Mouse (Mus musculus): Measurements from ENCODE around the gene Map3k13. TPM values are rescaled to one million over a fixed set of nuclear protein-coding genes. Genes with fewer than 3 reads are reported as not detected.
"Not testable (repeated sequence)": the region's sequence is repeated elsewhere in the genome, so short reads cannot be mapped to it uniquely, and the experiment has no call there.

Map3k13 gene
- total RNA-seq, 4 experiments from 2014 or later = 1.2 to 1.9 (median 1.4) TPM

DNA sequence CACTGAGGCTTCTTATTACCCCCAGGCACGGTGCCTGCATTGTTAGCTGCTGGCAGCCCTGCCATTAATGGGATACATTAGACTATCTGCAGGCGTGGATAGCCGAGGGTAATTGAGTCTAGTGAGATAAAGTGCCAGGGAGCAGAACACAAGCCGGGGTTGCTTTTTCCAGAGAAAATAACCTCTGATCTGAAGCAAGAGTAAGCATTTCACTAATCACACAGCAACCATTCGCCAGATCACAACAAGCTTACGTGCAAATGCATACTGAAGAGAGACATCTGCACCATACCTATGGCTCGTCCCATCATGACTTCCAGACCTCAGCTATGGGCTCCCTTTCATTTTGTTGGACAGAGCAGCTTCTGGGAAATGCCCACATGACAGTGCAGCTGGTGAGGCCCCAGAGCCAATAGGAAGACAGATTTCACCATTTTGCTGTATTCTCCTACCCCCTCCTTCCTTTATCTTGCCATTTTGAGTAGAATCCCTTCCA, 59.3 kb downstream of the Map3k13 start:
- DNase-seq = no peak

DNA sequence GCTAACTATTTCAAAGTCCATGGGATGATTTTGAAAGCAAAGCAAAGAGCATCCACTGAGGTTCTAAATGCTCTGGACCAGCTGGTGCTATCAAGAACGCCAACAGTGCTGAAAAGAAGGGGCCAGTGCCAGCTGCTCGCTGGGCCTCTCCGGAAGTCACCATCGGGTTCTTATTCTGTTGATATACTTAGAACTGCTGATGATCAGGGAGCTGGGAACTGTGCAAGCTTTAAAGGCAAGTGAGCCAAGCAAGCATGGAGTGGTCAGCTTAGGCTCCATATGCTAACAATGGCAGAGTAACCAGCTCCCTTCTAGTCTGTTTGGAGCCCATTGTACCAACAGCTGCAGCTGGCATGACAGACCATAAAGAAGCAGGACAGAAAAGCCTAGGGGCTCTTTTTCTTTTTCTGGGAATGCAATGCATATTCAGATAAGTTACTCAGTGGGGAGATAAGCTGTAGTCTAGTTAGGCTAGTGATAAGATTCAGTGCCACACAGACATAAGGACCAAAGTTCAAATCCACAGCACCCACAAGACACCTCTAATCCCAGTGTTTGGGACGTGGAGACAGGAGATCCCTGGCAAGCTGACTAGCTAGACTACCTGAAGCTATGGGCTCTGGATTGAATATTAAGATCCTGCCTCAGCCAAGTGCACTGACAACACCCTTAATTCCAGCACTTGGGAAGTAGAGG, 60.6 kb downstream of the Map3k13 start:
- no peak for DNase-seq

DNA sequence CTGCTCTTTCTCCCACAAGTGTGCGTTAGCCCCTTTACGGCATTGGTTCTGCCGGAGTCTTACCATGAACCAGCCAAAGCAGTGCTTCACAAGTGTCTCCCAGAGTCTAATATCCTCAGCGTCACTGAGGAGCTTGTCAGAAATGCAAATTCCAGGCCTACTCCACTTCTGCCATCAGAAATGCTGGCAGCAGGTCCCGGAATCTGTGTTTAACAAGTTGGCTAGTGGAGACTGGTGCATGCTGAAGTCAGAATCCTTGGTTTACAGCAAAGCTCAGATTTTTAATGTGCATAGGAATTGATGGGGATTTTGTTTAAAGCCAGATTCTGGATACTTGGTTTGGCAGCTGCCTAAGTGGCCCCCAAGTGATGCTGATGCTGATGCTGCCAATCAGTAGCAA, 62.0 kb downstream of the Map3k13 start:
- no peak for DNase-seq

DNA sequence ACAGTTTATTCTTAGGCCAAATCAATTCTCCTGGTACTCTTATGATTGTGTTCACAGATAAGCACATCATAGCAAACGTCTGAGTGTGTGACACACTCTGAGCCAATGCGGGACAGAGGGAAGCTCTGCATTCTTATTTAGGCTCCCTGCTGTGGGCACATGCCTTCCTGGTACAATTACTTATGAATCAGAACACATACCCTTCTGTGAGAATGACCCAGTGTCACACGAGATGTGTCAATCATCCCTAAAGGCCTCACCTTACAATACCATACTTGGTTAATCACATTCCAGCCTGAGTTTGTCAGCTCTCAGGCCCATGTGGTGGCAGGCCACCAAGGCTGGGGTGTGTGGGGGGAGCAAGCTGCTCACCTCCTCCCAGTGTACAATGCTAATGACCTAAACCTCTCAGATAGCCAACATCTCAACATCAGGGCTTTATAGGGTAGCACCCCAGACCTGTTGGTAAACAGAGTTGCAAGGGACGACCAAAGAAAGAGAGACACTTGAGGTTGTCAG, 63.0 kb downstream of the Map3k13 start:
- no peak for DNase-seq

DNA sequence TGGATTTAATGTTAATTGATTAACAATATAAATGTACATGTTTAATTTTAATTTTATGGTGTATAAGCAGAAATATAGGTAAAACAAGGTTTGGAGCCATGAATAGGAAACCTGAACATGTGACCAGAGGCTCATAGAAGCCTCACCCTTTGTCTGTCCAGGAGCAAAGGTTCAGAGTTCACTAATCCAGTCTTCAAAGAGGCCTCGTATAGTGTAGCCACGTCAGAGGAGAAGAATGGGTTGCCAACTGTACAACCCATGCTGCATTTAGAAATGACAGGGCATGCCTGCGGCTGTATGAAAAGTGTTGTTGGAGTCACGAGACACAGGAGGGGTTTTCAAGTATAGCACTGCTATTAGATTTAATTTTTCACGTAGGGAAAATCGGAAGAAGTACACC, 64.0 kb downstream of the Map3k13 start:
- DNase-seq = no peak

DNA sequence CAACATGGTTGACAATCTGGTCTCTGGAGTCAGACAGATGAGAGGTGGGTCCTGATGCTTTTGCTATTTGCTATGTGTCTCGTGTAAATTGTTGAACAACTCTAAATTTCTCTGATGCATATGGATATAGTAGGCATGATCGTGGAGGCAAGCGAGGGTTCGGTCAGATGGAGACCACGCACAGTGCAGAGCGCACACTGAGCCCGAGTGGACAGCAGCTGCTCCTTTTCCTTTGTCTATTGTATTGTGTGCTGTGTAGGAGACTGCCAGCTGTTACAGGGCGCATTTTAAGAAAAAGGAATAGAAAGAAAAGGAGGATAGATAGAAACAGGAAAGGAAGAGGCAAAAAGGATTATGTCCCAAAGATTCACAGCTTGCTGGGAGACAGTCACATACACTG, 64.7 kb downstream of the Map3k13 start:
- DNase-seq = no peak

DNA sequence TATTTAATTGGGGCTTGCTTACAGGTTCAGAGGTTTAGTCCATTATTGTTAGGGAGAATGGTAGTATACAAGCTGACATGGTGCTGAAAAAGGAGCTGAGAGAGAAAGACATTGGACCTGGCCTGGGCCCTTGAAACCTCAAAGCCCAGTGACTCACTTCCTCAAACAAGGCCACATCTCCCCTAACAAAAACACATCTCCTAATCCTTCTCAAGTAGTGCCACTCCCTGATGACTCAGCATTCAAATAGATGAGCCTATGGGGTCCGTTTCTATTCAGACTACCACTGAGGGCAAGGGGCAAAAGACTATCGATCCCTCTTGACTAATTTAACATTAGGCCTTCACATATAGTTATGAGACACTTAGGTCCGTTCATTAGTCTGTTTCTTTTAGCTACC, 68.3 kb downstream of the Map3k13 start:
- DNase-seq = no peak

DNA sequence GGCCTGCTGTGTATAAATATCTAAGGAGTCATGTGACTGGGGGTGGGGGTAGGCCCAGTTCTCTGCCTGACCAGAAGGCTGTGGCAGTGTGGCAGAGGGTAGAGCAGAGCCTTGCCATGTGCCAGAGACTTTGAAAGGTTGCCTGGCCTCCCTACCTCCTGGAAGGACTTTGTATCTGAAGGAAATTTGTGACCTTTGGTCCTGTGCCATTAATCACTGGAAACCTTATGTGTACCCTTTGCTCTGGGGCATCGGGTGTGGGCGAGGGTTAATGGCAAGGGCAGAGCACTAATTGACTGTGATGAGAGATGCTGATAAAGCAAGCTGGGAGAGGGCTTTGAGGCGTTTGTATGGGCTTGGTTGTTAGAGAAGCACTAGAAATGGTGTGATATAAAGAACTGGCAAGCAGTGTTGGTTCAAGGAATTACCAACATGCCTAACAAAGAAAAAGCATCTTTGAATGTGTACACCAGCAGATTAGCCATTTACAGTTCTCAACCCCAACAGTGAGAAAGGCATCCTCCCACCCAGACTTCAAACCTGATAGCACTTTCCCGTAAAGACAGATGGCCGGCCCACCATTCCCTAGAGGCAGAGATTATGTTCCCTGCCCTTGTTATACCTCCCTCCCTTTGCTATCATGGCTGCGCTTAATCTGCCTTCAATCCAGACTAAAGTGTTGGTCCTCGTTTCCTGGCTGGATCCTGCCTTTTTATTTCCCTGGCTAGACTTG, 71.3 kb downstream of the Map3k13 start:
- DNase-seq = no peak

DNA sequence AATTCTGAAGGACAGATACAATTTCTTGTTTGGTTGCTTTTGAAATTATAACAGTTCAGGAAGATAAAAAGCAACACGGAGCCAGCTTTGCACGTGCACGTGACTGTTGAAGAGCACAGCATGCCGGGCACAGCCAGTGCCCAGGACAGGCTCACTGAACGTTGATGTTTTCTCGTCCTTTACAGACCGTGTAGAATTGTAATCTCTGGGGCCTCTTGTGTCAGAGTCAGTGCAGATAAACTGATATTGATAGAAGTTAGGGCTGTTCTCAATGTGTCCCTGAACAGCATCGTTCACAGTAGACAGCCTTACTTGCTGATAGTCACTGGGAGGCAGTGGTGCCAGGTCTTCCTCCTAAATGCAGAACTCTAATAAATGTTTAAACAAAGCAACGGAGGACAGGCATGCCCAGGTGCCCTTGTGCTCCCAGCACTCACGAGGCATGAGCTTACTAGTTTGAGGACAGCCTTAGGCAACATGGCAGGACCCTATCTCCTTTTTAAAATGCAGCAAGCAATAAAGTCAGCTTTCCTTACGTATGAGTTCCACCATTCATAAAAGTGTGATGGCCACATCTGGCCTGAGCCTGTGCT, 71.9 kb downstream of the Map3k13 start:
- no peak for DNase-seq

DNA sequence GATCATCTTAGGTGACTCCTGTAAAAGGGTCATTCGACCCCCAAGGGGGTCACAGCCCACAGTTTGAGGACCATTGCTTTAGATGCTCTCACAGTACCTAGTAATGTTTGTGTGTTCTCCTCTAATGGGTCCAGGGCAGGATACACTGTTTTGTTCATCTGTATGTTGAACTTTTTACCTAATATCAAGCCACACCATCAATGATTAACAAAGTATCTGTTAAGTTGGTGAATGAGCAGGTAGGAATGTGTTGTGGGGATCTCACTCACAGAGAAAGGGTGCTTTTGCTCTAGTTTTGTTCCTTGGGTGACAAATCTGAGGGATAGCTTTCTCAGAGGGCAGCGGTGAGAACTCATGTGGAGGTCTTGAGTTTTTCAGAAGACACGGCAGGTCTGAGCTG, 73.6 kb downstream of the Map3k13 start:
- DNase-seq = no peak

DNA sequence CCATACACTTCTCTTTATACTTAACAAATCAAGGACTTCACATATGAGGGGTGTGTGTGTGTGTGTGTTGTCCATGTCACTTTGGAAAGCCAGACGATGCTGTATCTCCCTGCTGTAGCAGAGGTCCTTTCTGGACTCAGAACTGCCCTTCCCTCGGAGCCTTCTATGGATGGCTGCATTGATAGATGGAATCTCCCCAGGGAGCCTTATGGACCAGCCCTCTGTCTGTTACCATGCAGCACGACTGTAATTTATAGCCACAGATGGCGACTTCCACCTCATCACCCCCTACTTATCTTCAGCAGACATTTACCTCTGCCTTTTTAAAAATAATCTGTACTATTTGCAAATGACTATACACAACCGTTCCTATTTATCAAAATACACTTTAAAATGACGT, 74.5 kb downstream of the Map3k13 start:
- DNase-seq = no peak

DNA sequence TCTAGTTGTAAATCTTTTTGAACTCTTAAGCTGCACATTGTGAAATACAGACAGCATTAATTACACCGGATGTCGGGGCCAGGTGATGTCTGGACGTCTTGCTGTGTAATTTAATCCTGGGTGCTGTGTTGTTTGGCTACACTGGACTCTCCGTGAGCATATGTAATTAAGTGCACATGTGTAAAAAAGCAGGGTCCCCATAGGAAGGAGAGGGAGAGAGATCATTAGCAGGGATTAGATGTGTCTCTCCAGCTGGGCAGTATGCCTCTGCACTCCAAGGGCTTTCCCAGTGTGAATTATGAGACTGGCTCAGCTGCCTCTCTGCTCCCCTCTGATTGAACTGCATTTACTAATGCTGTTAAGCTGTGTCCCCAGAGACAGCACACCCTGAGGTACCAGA, 75.7 kb downstream of the Map3k13 start:
- no peak for DNase-seq

DNA sequence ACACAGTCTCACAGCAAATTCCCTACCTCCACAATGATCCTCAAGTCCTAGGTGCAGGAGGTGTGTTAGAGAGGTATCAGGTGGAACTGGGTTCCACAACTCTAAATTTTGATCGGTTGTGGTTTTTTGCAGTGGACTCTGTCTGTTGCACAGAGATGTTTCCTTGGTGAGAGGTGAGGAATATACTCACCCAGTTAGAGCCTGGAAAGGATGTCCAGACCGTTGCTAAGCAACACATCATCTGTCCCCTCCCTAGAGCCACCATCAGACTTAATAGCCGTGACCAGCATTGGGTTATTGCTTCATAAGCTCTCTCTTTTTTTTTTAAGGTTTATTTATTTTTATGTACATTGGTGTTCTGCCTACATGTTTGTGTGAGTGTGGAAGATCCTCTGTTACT, 83.6 kb downstream of the Map3k13 start:
- no peak for DNase-seq

DNA sequence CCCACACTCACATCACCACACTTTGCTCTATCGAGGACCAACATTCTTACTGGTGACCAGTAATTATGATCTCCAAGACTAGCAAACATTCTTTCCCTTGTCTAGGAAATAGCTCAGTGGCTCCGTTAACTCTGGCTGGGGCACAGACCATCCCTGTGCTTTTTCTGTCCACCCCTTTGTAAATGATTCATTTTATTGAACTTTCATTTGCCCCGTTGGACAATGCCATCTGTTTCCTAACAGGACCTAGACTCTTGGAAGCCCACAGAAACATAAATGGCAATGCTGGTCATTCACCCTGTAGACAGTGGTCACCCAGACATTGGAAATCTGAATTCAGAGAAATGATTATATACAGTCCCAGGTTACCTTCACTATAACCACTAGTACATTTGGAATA, 84.7 kb downstream of the Map3k13 start:
- no peak for DNase-seq

DNA sequence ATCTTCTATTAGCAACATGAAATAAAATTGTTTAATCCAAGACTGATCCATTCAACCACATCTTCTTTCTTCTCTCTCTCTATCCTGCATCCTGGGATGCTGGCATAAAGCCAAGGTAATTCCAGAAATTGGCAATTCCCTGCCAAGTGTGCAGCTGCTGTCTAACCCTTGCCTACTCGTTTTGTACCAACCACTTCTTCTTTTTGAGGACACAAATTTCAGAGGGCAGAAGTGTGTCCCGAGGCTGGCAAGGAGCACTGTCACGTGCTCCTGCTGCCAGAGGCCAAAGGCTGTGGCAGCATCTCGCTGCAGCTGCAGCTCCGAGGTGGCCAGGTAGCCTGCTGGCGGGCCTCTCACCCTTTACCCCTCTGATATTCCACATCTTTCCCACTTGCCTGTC, 87.0 kb downstream of the Map3k13 start:
- DNase-seq = no peak

DNA sequence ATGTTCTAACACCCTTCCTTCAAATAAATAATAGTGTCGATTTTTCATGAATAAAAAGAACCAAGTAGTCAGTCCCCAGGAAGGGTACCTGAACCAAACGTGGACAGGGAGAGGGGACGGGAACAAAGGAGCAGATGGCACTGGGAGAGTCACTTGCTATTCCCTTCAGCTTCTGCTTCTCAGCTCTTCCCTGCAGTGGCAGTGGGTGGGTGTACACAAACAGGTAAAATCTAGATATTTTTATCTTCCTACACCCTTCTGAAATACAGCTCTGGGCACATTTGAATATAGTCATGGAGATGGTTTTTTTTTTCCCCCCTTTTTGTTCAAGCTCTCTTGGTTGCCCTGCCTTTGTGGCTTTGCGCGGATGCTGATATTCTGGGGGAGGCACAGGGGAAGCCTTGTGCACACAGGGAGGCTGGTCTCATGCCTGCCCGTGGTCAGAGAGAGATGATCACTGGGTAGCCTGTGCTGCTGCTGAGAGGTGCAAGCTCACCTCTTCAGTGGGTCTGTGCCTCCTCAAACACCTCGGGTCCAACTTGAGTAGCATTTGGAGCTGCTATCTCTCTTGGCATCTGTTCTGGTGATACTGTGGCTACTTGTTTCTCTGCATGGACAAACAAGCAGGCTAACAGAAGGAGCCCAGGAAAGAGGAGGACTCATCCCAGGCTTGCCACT, 87.6 kb downstream of the Map3k13 start:
- no peak for DNase-seq

DNA sequence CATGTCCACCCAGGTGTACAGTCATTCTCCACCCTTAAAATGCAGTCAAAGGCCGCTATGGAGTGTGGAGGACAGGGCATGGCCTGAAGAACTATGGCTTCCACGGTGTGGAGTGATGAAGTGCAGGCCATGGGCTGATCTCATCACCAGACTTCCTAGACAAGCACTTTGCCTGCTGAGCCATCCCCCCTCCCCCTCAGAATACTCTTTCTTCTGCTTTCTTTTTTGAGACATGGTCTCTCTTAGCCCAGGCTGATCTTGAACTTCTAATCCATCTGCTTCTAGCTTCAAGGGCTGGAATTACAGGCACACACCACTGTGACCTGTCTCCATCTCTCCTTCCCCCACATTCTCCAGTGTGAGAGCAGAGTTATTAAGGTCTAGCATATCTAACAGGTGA, 93.5 kb downstream of the Map3k13 start:
- DNase-seq = no peak

DNA sequence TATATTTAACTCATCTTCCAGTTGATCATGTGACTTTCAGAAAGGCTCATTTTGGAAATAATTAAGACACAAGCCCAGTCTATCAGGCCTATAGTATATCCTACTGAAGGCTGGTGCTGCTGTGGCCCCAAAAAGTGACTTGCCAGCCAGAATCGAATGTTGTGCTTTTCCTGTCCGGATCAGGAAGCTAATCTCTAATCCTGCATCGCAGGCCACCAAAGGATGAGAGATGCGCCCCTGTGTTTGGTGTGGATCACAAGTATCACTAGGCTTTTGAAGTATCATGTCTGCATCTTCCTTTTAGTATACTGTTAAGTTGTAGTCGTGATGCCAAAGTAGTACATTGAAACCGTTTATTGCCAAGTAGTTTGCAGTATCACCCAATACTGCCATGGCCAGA, 99.7 kb downstream of the Map3k13 start:
- no peak for DNase-seq

DNA sequence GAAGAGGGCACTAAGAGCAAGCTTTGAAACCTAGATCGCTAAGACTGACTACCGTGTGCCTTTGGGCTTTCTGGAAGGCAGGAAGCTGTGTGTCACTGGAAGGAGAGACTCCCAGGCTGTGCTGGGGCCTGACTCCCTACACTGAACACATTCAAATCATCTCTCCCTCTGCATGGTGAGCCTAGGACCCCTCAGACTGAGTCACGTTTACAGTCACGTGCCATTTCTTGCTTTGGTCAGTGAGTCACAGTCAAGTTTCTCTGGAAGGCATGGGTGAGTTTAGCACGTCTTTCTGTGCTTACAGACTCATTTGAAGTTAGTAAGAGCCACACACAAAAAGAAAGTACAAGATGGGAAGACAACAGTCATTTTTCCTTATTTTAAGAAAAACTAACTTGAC, 107.1 kb downstream of the Map3k13 start:
- no peak for DNase-seq

DNA sequence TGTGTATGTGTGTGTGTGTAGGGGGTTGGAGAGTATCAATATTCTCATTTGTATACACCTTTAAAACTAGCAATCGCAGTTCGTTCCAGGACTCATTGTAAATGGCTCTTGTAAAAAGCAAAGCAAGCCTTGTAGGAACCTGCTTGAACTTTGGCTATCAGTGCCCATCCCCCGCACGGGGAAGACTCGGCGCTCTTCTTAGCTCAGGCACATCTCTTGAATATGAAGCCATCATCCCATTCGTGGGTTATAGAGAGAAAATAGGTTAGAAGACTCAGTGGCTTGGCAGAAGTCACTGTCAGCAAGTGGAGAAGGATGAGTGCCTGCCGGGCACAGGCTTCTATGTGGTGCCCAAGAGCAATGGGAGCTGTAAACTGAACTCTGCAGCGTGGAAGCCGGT, 110.5 kb downstream of the Map3k13 start:
- no peak for DNase-seq

DNA sequence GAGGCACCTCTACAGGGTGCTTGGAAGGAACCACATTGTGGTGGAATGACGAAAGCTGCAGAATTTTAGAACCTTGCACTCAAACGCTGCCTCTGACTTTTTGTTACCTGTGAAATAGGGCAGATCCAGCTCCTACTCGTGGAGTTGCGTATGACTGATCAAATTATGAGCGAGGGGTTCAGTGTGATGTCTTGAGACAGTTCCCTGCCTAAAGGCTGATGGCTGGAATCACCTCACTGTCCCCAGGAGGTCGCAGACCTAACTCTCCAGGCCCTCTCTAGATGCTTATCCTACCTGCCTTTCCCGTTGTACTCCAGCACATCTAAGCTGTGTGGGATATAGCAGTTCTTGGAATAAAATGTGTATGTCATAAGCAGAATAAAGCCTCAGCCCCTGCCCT, 111.8 kb downstream of the Map3k13 start:
- no peak for DNase-seq

DNA sequence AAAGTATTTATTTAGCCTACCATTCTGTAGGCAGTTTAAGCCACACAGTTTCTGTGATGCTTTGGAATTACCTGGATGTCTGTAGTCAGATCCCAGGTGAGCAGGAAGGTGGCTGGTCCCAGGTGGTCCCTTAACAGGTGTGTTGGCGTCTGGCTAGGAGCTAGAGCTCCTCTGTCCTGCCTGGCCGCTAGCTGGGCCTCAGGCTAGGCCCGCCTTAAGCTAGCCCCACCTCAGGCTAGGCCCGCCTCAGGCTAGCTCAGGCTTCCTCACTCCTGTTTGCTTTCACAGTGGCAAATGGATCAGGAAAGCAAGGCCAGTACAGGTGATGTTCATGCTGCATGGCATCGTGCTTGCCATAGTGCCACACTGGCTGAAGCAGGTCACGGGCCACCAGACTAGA, 112.8 kb downstream of the Map3k13 start:
- no peak for DNase-seq

DNA sequence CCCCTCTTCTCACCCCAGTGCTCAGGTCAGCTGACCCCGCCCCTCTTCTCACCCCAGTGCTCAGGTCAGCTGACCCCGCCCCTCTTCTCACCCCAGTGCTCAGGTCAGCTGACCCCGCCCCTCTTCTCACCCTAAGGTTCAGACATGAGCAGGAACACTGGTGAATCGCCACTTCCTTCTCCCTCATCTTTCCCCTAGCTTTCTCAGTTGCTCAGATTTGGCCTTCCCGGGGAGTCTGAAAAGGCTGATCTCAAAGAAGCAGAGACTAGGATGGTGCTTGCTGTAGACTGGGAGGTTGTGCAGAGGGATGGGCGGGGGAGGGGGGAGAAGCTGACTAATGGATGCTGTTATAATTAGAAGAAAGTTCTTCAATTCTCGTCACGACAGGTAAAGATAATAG, 114.8 kb downstream of the Map3k13 start:
- DNase-seq = not testable (repeated sequence)

All from adrenal gland, adult 8-10 months (tissue).